Mouse (Mus musculus): ENCODE results near the gene Spaca7. TPM values are rescaled to one million over a fixed set of nuclear protein-coding genes. Genes with fewer than 3 reads are reported as not detected.

Gene Spaca7
- polyA plus RNA-seq (2012; fragmentation: generic; extraction: Trizol) = not detected
- long read RNA-seq, experiment 1 = 0 reads
- long read RNA-seq, experiment 2 = 0 reads

- TF ChIP-seq CEBPB (IDR thresholded peaks at IDR 0.05; ENCODE audit: low read depth) (no peak), MYOD1 (IDR thresholded peaks at IDR 0.05; ENCODE audit: control insufficient read depth, insufficient read length, low read depth) (no peak), CTCF (IDR thresholded peaks at IDR 0.05; ENCODE audit: control insufficient read depth, insufficient read depth, insufficient read length) (no peak), MYOG (IDR thresholded peaks at IDR 0.05; ENCODE audit: control insufficient read depth, extremely low read depth, insufficient read length) (no peak), MAX (IDR thresholded peaks at IDR 0.05) (no peak), FOSL1 (IDR thresholded peaks at IDR 0.05; ENCODE audit: insufficient read depth, low read length, poor library complexity, severe bottlenecking) (no peak), USF1 (IDR thresholded peaks at IDR 0.05; ENCODE audit: low read depth) (no peak)
- H3K36me3 ChIP-seq (ENCODE audit: control insufficient read depth, insufficient read depth) = no peaks in the 10 kb centered on the region
- peaks cover 14% of the 10 kb centered on the region for H3K27me3 ChIP-seq (ENCODE audit: control insufficient read depth, insufficient read depth, insufficient read length)
- no peaks in the 10 kb centered on the region for H3K79me2 ChIP-seq (ENCODE audit: control insufficient read depth, insufficient read depth)
- H3K79me3 ChIP-seq (ENCODE audit: low read depth) = no peaks in the 10 kb centered on the region
- H3ac ChIP-seq (ENCODE audit: control insufficient read depth, insufficient read length, low read depth) = no peak within 1 kb of the TSS
- H3K4me3 ChIP-seq (ENCODE audit: insufficient read depth, poor library complexity, severe bottlenecking) = no peak within 1 kb of the TSS
These were observed at the start of gene Spaca7 for GRCm38 (mm10) chr8:12572814-12573534. Gene Spaca7 (plus strand): TSS chr8:12573029.

- Histone ChIP-seq H3K27me3 (ENCODE audit: control insufficient read depth, insufficient read depth, insufficient read length) (peaks cover 5% of the 10 kb centered on the region), H3K79me3 (ENCODE audit: low read depth) (no peaks in the 10 kb centered on the region), H3K36me3 (ENCODE audit: control insufficient read depth, insufficient read depth) (no peaks in the 10 kb centered on the region), H3K79me2 (ENCODE audit: control insufficient read depth, insufficient read depth) (no peaks in the 10 kb centered on the region), H3ac (ENCODE audit: control insufficient read depth, insufficient read length, low read depth) (no peak overlapping the region), H3K4me3 (ENCODE audit: insufficient read depth, poor library complexity, severe bottlenecking) (no peak overlapping the region)
- TF ChIP-seq USF1 (IDR thresholded peaks at IDR 0.05; ENCODE audit: low read depth) (no peak), MYOG (IDR thresholded peaks at IDR 0.05; ENCODE audit: control insufficient read depth, extremely low read depth, insufficient read length) (no peak), MYOD1 (IDR thresholded peaks at IDR 0.05; ENCODE audit: control insufficient read depth, insufficient read length, low read depth) (no peak), FOSL1 (IDR thresholded peaks at IDR 0.05; ENCODE audit: insufficient read depth, low read length, poor library complexity, severe bottlenecking) (no peak), CEBPB (IDR thresholded peaks at IDR 0.05; ENCODE audit: low read depth) (no peak), CTCF (IDR thresholded peaks at IDR 0.05; ENCODE audit: control insufficient read depth, insufficient read depth, insufficient read length) (no peak), MAX (IDR thresholded peaks at IDR 0.05) (no peak)
These were observed 48.5 kb upstream of the Spaca7 start for GRCm38 (mm10) chr8:12524279-12524678.

- H3K27me3 ChIP-seq (ENCODE audit: control insufficient read depth, insufficient read depth, insufficient read length) = peaks cover 8% of the 10 kb centered on the region
- H3ac ChIP-seq (ENCODE audit: control insufficient read depth, insufficient read length, low read depth) = no peak overlapping the region
- no peak overlapping the region for H3K4me3 ChIP-seq (ENCODE audit: insufficient read depth, poor library complexity, severe bottlenecking)
- no peaks in the 10 kb centered on the region for H3K79me3 ChIP-seq (ENCODE audit: low read depth)
- H3K36me3 ChIP-seq (ENCODE audit: control insufficient read depth, insufficient read depth) = no peaks in the 10 kb centered on the region
- TF ChIP-seq CEBPB (IDR thresholded peaks at IDR 0.05; ENCODE audit: low read depth) (no peak), MYOD1 (IDR thresholded peaks at IDR 0.05; ENCODE audit: control insufficient read depth, insufficient read length, low read depth) (no peak), MAX (IDR thresholded peaks at IDR 0.05) (no peak), MYOG (IDR thresholded peaks at IDR 0.05; ENCODE audit: control insufficient read depth, extremely low read depth, insufficient read length) (no peak), CTCF (IDR thresholded peaks at IDR 0.05; ENCODE audit: control insufficient read depth, insufficient read depth, insufficient read length) (no peak), USF1 (IDR thresholded peaks at IDR 0.05; ENCODE audit: low read depth) (no peak), FOSL1 (IDR thresholded peaks at IDR 0.05; ENCODE audit: insufficient read depth, low read length, poor library complexity, severe bottlenecking) (no peak)
- H3K79me2 ChIP-seq (ENCODE audit: control insufficient read depth, insufficient read depth) = no peaks in the 10 kb centered on the region
These were observed 44.2 kb upstream of the Spaca7 start for GRCm38 (mm10) chr8:12528659-12529058.

- TF ChIP-seq MAX (IDR thresholded peaks at IDR 0.05) (no peak), MYOG (IDR thresholded peaks at IDR 0.05; ENCODE audit: control insufficient read depth, extremely low read depth, insufficient read length) (no peak), USF1 (IDR thresholded peaks at IDR 0.05; ENCODE audit: low read depth) (no peak), CEBPB (IDR thresholded peaks at IDR 0.05; ENCODE audit: low read depth) (no peak), CTCF (IDR thresholded peaks at IDR 0.05; ENCODE audit: control insufficient read depth, insufficient read depth, insufficient read length) (no peak), MYOD1 (IDR thresholded peaks at IDR 0.05; ENCODE audit: control insufficient read depth, insufficient read length, low read depth) (no peak), FOSL1 (IDR thresholded peaks at IDR 0.05; ENCODE audit: insufficient read depth, low read length, poor library complexity, severe bottlenecking) (no peak)
- no peaks in the 10 kb centered on the region for H3K79me2 ChIP-seq (ENCODE audit: control insufficient read depth, insufficient read depth)
- H3K4me3 ChIP-seq (ENCODE audit: insufficient read depth, poor library complexity, severe bottlenecking) = no peak overlapping the region
- no peaks in the 10 kb centered on the region for H3K36me3 ChIP-seq (ENCODE audit: control insufficient read depth, insufficient read depth)
- no peak overlapping the region for H3ac ChIP-seq (ENCODE audit: control insufficient read depth, insufficient read length, low read depth)
- peaks cover 9% of the 10 kb centered on the region for H3K27me3 ChIP-seq (ENCODE audit: control insufficient read depth, insufficient read depth, insufficient read length)
- no peaks in the 10 kb centered on the region for H3K79me3 ChIP-seq (ENCODE audit: low read depth)
These were observed 37.2 kb upstream of the Spaca7 start for GRCm38 (mm10) chr8:12535617-12536016.

GRCm38 (mm10) chr8:12536306-12536705, 36.5 kb upstream of the Spaca7 start:
- no peaks in the 10 kb centered on the region for H3K79me2 ChIP-seq (ENCODE audit: control insufficient read depth, insufficient read depth)
- H3K4me3 ChIP-seq (ENCODE audit: insufficient read depth, poor library complexity, severe bottlenecking) = no peak overlapping the region
- H3ac ChIP-seq (ENCODE audit: control insufficient read depth, insufficient read length, low read depth) = no peak overlapping the region
- no peaks in the 10 kb centered on the region for H3K36me3 ChIP-seq (ENCODE audit: control insufficient read depth, insufficient read depth)
- H3K27me3 ChIP-seq (ENCODE audit: control insufficient read depth, insufficient read depth, insufficient read length) = peaks cover 12% of the 10 kb centered on the region
- TF ChIP-seq CTCF (IDR thresholded peaks at IDR 0.05; ENCODE audit: control insufficient read depth, insufficient read depth, insufficient read length) (no peak), CEBPB (IDR thresholded peaks at IDR 0.05; ENCODE audit: low read depth) (no peak), MYOG (IDR thresholded peaks at IDR 0.05; ENCODE audit: control insufficient read depth, extremely low read depth, insufficient read length) (no peak), USF1 (IDR thresholded peaks at IDR 0.05; ENCODE audit: low read depth) (no peak), MAX (IDR thresholded peaks at IDR 0.05) (no peak), MYOD1 (IDR thresholded peaks at IDR 0.05; ENCODE audit: control insufficient read depth, insufficient read length, low read depth) (no peak), FOSL1 (IDR thresholded peaks at IDR 0.05; ENCODE audit: insufficient read depth, low read length, poor library complexity, severe bottlenecking) (no peak)
- H3K79me3 ChIP-seq (ENCODE audit: low read depth) = no peaks in the 10 kb centered on the region
